Mouse (Mus musculus) midbrain, embryonic 15.5 days (tissue): ENCODE results near the gene Tmem174. TPM values are rescaled to one million over a fixed set of nuclear protein-coding genes. Genes with fewer than 3 reads are reported as not detected.

Experiments used
- ATAC-seq: fragments of 200-750 bp; cut with Nextera tagmentation; replicated peaks from 2 replicates; pipeline ENCODE4 v1.8.0; 2017; ENCODE audit warnings: moderate TSS enrichment
- H3K27ac ChIP-seq: fragments of 300-500 bp; sonication (generic); 2 replicates; pipeline ENCODE4 v1.5.1; 2015; ENCODE audit warnings: mild to moderate bottlenecking, inconsistent platforms
- H3K27me3 ChIP-seq: fragments of 300-500 bp; sonication (generic); replicated peaks from 2 replicates; pipeline ENCODE4 v1.6.1; 2015; ENCODE audit warnings: inconsistent platforms
- H3K36me3 ChIP-seq: fragments of 300-500 bp; sonication (generic); replicated peaks from 2 replicates; pipeline ENCODE4 v1.6.1; 2015; ENCODE audit warnings: inconsistent platforms
- H3K4me1 ChIP-seq: fragments of 300-500 bp; sonication (generic); 2 replicates; pipeline ENCODE4 v1.6.1; 2015; ENCODE audit warnings: inconsistent platforms
- H3K4me2 ChIP-seq: fragments of 300-500 bp; sonication (generic); 2 replicates; pipeline ENCODE4 v1.6.1; 2015; ENCODE audit warnings: inconsistent platforms, mild to moderate bottlenecking, moderate library complexity
- H3K4me3 ChIP-seq: fragments of 300-500 bp; sonication (generic); 2 replicates; pipeline ENCODE4 v1.5.1; 2015; ENCODE audit warnings: mild to moderate bottlenecking, inconsistent platforms
- H3K9ac ChIP-seq: fragments of 300-500 bp; sonication (generic); 2 replicates; pipeline ENCODE4 v1.6.1; 2015; ENCODE audit warnings: mild to moderate bottlenecking, inconsistent platforms
- H3K9me3 ChIP-seq: fragments of 300-500 bp; sonication (generic); 2 replicates; pipeline ENCODE4 v1.6.1; 2016; ENCODE audit warnings: inconsistent platforms
- WGBS: fragments of 180-500 bp; shearing (Covaris S2); methylation state at CpG from one replicate; pipeline ENCODE4 v1.1.7; 2015; ENCODE audit warnings: mixed read lengths; 5-methylcytosine and 5-hydroxymethylcytosine counted together
- polyA plus RNA-seq: library from polyadenylated mRNA; unstranded; fragments of >200 nt; fragmentation: Nextera tagmentation; extraction: Ambion mirVana; gene quantifications from 2 replicates; pipeline ENCODE4 v1.2.1, GENCODE M21; 2015

The Tmem174 gene
- polyA plus RNA-seq, 1 experiment from 2014 or later = not detected

DNA sequence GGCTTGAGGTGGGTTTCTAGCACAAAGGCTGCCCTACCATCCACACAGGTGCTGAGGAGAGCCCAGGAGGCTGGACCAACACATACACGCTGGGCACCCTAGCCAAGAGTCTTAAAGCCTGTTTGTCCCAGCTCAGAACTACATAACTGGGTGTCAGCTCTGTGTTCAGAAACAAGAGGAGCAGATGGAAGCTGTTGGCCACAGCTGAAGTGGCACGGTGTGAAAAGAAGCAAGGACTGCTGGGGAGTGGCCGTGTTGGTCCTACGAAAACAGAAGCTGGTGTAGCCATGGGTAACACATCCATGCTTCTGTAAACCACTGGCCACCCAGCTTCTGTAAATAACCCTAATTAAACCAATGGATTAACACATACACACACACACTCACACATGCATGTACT lies 18.1 kb upstream of the Tmem174 start:
- WGBS = 85% methylated on average over 4 of the region's 4 CpGs
- Histone ChIP-seq H3K4me1 (no peaks in the 10 kb centered on the region), H3K36me3 (no peaks in the 10 kb centered on the region), H3K27ac (no peak overlapping the region), H3K27me3 (no peaks in the 10 kb centered on the region), H3K9me3 (no peaks in the 10 kb centered on the region), H3K4me3 (no peak overlapping the region), H3K9ac (no peak overlapping the region), H3K4me2 (no peak overlapping the region)
- no peak for ATAC-seq

DNA sequence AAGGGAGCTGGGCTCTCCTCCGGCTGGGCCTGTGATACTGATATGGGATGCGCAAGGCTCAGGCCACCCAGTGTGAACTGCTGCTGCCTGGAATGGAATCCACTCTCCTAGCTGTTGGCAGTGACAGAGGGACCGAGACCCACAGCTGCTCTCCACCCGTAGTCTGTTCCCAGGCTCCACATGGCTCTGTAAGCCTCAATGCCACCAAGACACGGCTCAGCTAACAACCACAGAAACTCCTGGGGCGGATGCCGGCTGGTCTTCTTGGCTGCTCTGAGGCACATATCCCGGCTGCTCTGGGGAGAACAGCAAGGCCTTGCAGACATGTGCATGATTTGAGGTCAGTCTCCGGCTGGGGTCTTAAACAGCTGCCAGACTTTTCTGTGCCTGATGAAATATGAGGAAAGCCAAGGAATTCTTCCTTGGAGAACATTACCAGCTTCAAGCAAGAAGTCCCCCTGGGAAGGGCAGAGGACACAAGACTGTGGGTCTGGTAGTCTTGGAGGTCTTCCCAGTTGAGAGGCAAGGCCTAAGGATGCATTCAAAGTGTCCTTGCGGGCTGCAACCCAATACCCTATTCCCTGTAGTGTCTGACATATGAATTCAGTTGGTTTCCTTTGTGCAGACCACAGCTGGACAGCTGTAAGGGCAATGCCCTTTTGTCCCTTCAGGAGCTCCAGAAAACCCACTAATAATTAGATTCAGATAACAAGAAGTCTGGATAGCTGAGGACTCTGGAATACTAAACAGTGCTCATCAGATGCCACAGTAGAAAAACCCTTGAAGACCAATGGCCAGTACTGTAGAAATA lies 17.1 kb upstream of the Tmem174 start:
- H3K4me1 ChIP-seq = no peaks in the 10 kb centered on the region
- no peaks in the 10 kb centered on the region for H3K27me3 ChIP-seq
- no peak for ATAC-seq
- no peak overlapping the region for H3K4me2 ChIP-seq
- 73% methylated on average over 10 of the region's 10 CpGs for WGBS
- H3K4me3 ChIP-seq = no peak overlapping the region
- H3K9me3 ChIP-seq = no peaks in the 10 kb centered on the region
- no peak overlapping the region for H3K9ac ChIP-seq
- H3K36me3 ChIP-seq = no peaks in the 10 kb centered on the region
- no peak overlapping the region for H3K27ac ChIP-seq

DNA sequence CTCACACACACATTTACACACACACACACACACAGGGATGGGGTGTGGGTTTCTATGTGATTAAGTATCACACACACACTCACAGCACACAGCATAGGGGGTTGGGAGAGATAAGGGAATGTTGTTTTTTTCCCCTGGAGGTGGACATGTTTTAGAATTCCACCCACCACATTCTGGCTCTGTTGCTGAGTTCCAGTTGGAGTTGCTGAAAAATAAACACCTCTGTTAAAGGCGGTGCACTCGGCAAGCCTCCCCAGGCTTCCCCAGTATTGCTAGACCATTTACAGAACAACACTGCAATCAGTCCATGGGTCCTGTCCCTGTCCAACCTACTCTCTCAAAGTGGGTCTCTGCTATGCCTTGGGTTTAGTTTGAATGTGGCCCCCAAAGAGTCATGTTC lies 15.0 kb upstream of the Tmem174 start:
- Histone ChIP-seq H3K9me3 (no peaks in the 10 kb centered on the region), H3K36me3 (no peaks in the 10 kb centered on the region)
- WGBS = 88% methylated on average over 2 of the region's 2 CpGs

DNA sequence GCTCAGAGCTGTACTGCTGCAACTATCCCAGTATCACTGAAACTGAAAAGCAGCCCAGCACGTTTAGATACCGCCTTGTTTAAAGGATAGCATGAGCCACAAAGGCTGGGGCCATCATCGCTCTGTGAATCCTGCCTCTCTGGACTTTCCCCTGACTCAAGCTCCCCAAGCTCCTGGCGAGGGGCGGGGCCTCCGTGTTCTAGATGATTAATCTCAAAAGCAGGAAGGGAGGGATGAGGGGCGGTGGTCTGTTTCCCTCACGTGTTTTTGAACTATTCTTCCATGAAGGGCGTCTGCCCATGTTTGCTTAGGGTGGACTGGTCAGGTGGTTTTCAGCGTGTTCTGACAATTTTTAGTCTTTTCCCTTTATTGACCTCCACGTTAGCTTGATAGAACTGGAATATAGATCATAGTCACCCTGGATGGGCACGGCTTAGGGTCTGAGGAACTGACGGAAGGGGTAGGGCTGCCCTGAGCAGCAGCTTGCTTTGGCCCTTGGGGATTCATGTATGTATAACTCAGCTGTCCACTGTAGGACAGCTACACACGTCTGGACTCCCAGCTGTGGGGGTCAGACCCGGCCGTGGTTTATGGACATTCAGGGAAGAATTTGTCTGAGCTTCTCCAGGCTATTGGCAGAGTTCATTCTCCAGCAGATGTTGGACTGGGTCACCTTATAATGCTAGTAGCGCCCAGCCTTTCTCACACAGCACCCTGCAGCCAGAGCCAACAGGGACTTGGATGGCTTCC lies 14.2 kb upstream of the Tmem174 start:
- Histone ChIP-seq H3K27me3 (no peaks in the 10 kb centered on the region), H3K27ac (no peak overlapping the region), H3K4me3 (no peak overlapping the region), H3K4me1 (no peaks in the 10 kb centered on the region), H3K4me2 (no peak overlapping the region), H3K9me3 (no peaks in the 10 kb centered on the region), H3K36me3 (no peaks in the 10 kb centered on the region), H3K9ac (no peak overlapping the region)
- WGBS = 68% methylated on average over 17 of the region's 17 CpGs
- ATAC-seq = no peak

More for the DNA sequence above, 15.0 kb upstream of the Tmem174 start:
- Histone ChIP-seq H3K27me3 (no peaks in the 10 kb centered on the region), H3K9ac (no peak overlapping the region), H3K4me3 (no peak overlapping the region), H3K27ac (no peak overlapping the region), H3K4me2 (no peak overlapping the region), H3K4me1 (no peaks in the 10 kb centered on the region)
- no peak for ATAC-seq

DNA sequence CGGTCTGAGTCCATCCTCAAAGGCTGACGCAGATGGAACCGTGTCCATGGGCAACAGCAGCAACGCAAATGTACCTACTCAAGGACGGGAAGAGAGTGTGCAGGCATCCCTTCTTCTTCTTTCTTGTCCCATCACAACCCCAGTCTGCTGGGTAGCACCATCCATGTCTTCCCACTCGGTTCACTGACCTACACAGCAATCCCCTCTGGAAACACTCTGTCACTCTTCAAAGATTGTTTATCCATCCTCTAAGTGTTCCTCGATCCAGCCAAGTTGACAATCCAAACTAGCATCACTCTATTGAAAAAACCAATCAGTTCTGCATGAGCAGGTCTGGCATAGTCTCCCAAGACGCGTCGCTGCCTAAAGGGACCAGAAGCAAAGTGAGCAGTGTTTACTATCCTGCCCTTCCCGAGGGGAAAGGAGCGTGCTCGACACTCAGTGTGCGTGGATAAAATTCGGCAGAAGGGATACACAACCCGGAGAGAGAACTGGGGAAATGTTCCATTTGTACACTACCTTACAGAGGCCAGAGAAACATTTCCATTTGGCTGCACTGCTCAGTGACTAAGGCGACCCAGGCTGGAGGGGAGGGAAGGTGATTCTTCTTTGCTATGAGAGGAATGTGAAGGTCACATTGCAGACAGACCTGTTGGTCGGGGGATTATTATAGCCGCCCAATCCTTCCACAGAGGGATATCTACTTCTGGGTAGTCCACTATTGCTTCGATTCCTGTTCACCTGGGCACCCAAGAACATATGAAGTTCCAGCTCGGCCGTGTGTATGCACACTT lies 10.8 kb upstream of the Tmem174 start:
- Histone ChIP-seq H3K4me2 (no peak overlapping the region), H3K4me1 (no peaks in the 10 kb centered on the region)
- WGBS = 89% methylated on average over 22 of the region's 22 CpGs

DNA sequence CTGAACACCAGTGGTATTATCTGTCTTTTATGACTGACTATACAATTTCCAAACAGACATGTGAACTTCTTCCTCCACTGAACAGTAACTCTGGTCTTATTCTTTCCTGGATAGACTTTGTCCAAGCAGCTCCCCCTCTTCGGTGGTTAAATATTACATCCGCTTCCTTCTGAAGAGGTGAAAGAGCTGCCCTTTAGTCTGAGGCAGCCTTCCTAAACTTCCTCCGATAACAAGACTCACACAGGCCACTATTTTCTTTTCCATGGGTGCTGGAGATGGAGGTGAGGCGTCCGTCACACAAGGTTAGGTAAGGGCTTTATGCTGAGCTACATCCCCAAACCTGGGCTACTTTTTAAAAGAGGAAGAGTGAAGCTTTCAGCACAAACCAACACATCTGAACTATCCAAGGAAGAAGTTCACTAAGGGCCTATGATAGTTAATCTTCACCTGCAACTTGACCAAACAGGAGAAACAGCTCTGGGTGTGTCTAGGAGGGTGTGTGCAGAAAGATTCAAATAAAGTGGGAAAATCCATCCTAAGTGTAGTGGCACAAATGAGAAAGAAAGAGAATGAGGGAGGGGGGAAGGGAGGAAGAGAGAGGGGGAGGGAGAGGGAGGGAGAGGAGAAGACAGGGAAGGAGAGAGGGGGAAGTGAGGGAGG lies 1.4 kb upstream of the Tmem174 start:
- Histone ChIP-seq H3K27ac (no peak overlapping the region), H3K27me3 (no peaks in the 10 kb centered on the region), H3K4me1 (no peaks in the 10 kb centered on the region), H3K36me3 (no peaks in the 10 kb centered on the region), H3K9me3 (no peaks in the 10 kb centered on the region), H3K4me2 (no peak overlapping the region), H3K4me3 (no peak overlapping the region), H3K9ac (no peak overlapping the region)
- ATAC-seq = no peak
- 95% methylated on average over 5 of the region's 5 CpGs for WGBS

More for the DNA sequence above, 10.8 kb upstream of the Tmem174 start:
- Histone ChIP-seq H3K9me3 (no peaks in the 10 kb centered on the region), H3K27ac (no peak overlapping the region), H3K9ac (no peak overlapping the region), H3K36me3 (no peaks in the 10 kb centered on the region), H3K27me3 (no peaks in the 10 kb centered on the region), H3K4me3 (no peak overlapping the region)
- ATAC-seq = no peak

DNA sequence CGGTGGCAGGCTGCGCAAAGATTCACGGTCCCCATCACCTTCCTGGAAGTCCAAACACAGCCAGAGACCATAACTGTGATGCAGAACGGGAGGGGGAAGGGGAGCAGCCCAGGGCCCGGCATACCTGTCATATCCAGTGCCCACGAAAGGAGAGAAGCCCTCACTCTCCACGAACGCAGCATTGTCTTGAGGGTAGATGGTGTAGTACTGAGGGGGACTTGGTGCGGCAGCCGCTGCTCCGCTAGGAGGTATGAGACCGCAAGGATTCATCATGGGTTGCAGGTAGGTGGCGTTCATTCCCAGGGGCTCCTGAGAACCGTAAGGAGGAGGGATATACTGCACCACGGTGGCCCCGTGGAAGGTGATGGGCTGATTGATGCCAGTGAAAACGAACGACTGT lies 639 bp downstream of the Tmem174 start:
- Histone ChIP-seq H3K9me3 (no peaks in the 10 kb centered on the region), H3K27ac (no peak overlapping the region), H3K4me1 (no peaks in the 10 kb centered on the region), H3K9ac (no peak overlapping the region), H3K4me2 (no peak overlapping the region), H3K36me3 (no peaks in the 10 kb centered on the region), H3K4me3 (no peak overlapping the region), H3K27me3 (no peaks in the 10 kb centered on the region)
- ATAC-seq = no peak
- 76% methylated on average over 18 of the region's 18 CpGs for WGBS

DNA sequence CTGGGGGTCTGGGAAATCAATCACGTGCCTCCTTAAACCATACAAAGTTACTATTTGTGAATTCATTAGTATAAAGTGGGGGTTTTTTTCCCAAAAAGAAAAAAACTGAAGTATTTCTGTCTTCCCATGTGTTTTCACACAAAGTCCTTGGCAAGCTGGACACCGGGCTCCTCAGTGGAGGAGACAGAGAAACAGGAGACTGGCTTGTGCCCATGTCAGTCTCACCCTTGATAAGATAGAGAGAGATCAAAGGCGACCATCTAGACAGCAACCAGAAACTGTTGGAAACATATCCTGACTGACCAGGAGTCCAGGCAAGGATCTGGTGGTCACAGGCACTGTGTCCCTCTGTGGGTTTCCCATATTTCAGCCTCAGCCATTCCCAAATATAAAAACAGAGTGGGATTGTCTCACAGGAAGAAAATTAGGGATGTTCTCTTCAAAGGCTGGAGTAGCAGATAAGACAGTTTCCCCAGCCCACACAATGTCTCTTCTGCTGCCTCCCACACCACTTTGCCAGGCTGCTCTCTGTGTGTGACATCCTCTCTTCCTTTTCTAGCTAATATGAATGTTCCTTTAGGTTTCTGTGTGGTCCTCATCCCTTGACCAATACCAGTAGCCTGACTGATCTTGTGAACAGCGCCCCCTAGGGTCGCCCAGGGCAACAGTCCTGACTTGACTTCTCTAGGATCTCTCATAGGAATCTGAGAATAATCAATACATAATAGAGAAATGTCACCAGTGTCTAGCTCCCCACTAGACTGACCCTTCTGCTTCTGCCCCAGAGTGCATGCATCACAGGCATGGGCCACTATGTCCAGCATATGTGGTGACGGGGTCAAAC lies 3.3 kb downstream of the Tmem174 start:
- Histone ChIP-seq H3K4me2 (no peak overlapping the region), H3K36me3 (no peaks in the 10 kb centered on the region), H3K27me3 (no peaks in the 10 kb centered on the region), H3K27ac (no peak overlapping the region), H3K9ac (no peak overlapping the region), H3K4me1 (no peaks in the 10 kb centered on the region), H3K9me3 (no peaks in the 10 kb centered on the region), H3K4me3 (no peak overlapping the region)
- WGBS = 60% methylated on average over 6 of the region's 6 CpGs
- ATAC-seq = no peak

DNA sequence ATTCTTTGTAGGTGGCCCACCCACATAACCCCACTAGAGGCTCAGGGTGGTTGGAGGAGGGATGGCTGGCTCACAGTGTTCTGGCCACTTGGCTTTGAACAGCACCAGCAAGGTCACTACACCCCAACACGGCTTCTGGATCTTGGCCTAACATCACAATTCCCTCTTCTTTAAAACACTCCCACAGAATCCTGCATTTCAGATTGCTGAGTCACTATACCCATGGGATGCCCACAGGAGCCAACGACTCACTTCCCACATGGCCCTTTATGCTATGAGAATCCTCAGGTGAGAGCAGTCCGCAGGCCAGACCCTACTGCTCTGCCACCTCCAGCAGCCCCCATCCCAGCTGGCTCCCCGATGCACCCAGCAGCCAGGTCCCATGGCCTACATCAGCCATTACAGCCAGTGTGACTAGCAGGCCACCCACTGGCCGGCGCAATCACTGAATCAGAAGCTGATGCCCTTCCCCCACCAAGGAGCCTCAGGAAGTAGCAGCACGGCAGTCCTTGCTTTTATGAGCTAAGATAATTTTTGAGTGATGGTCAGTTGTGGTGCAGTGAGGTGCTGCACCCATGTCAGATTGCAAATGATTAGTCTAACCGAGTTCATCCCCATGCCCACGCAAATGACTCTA lies 4.8 kb downstream of the Tmem174 start:
- 84% methylated on average over 9 of the region's 9 CpGs for WGBS
- H3K9me3 ChIP-seq = no peaks in the 10 kb centered on the region

DNA sequence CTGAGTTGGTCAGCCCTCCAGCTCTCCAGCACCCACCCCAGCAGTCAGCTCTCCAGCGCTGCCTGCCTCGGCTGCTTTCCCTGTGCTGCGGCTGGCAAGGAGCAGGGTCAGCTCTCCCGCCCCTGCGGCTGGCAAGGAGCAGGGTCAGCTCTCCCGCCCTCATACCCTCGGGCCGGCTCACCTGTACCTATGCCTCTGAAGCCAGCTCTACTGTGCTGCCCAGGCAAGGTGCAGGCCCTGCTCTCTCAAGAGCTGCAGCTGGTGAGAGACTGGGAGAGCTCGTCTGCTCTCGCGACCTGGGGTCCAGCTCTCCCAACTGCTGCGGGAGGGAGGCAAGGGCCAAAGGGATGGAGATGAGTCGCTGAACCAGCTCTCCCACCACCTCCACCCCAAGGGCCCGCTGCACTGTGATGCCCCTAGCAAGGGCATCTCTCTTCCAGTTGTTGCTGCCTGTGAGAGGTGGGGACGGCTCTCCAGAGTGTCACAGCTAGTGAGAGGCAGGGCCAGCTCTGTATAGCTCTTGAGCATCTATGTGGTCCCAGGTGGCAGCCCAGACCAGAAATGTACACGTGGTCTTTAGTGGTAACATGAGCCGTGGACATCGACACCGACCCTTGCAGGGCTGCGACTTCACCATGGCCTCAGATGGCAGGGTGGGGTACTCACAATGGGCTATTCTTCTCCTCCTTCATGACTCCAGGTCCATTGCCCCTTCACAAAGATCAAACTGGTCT lies 5.9 kb downstream of the Tmem174 start:
- 53% methylated on average over 20 of the region's 20 CpGs for WGBS
- ATAC-seq = no peak
- H3K9me3 ChIP-seq = no peaks in the 10 kb centered on the region
- H3K4me2 ChIP-seq = no peak overlapping the region
- no peaks in the 10 kb centered on the region for H3K36me3 ChIP-seq
- no peaks in the 10 kb centered on the region for H3K4me1 ChIP-seq
- no peak overlapping the region for H3K9ac ChIP-seq
- H3K4me3 ChIP-seq = no peak overlapping the region
- H3K27ac ChIP-seq = no peak overlapping the region
- no peaks in the 10 kb centered on the region for H3K27me3 ChIP-seq

More for the DNA sequence above, 4.8 kb downstream of the Tmem174 start:
- no peak for ATAC-seq
- no peaks in the 10 kb centered on the region for H3K4me1 ChIP-seq
- H3K4me2 ChIP-seq = no peak overlapping the region
- H3K27me3 ChIP-seq = no peaks in the 10 kb centered on the region
- H3K36me3 ChIP-seq = no peaks in the 10 kb centered on the region
- no peak overlapping the region for H3K9ac ChIP-seq
- no peak overlapping the region for H3K27ac ChIP-seq
- H3K4me3 ChIP-seq = no peak overlapping the region
